Mouse (Mus musculus): Measurements from ENCODE around the gene Desi1. TPM values are rescaled to one million over a fixed set of nuclear protein-coding genes. Genes with fewer than 3 reads are reported as not detected.

Desi1 gene
- total RNA-seq, 2 experiments from 2014 or later: 18.8 to 23.9 TPM

GRCm38 (mm10) chr15:81949476-81950131 lies 84.1 kb downstream of the Desi1 start:
- no peak for DNase-seq
- intact Hi-C loops (cut with DNase I; ENCODE audit: low total_unique reads): no loop called here

- DNase-seq: no peak
These were observed 84.6 kb downstream of the Desi1 start for GRCm38 (mm10) chr15:81949076-81949475.

GRCm38 (mm10) chr15:81943176-81943749 lies 90.4 kb downstream of the Desi1 start:
- DNase-seq: no peak
- intact Hi-C loops (cut with DNase I; ENCODE audit: low total_unique reads): loop anchor here (5.0 kb wide), 1 partner anchor 44 kb away; the partner anchor contains the start of gene Xrcc6

More at GRCm38 (mm10) chr15:81949076-81949475, 84.6 kb downstream of the Desi1 start:
- intact Hi-C loops (cut with DNase I; ENCODE audit: low total_unique reads): no loop called here

Other genes with a start within 250 kb of the Desi1 start
- 100 to 1,000 TPM; 101 to 115 TPM for gene Tef, start 231.4 kb downstream of the Desi1 start, total RNA-seq (2021)
- gene Tob2, start 175.1 kb downstream of the Desi1 start, total RNA-seq (2021): 100 to 1,000 TPM in 1 of 2 experiments, 10 to 100 TPM in 1; 44.8 to 106 TPM
- 10 to 100 TPM; 40.8 to 41.2 TPM for gene Phf5a, start 162.0 kb downstream of the Desi1 start, total RNA-seq (2021)
- gene Aco2, start 161.6 kb downstream of the Desi1 start, total RNA-seq (2021): 1,000 to 10,000 TPM in 1 of 2 experiments, 100 to 1,000 TPM in 1; 894 to 1,160 TPM
- gene Polr3h, start 107.6 kb downstream of the Desi1 start, total RNA-seq (2021): 1 to 10 TPM; 7.3 to 8.1 TPM
- gene Csdc2, start 97.1 kb downstream of the Desi1 start, total RNA-seq (2021): 1 to 10 TPM; 3.7 to 3.8 TPM
- gene Pmm1, start 72.9 kb downstream of the Desi1 start, total RNA-seq (2021): 10 to 100 TPM; 15.2 to 16.9 TPM
- not detected for gene 1700029P11Rik, start 53.3 kb downstream of the Desi1 start, total RNA-seq (2021)
- gene Xrcc6, start 46.0 kb downstream of the Desi1 start, total RNA-seq (2021): 10 to 100 TPM; 22.0 to 26.6 TPM
- gene Snu13, start 13.7 kb upstream of the Desi1 start, total RNA-seq (2021): 10 to 100 TPM; 40.3 to 46.7 TPM
- gene 4930407I10Rik, start 25.3 kb upstream of the Desi1 start, total RNA-seq (2021): not detected
- gene Mei1, start 36.1 kb upstream of the Desi1 start, total RNA-seq (2021): under 1 TPM; 0.13 to 0.33 TPM
- 10 to 100 TPM; 18.5 to 18.7 TPM for gene Ccdc134, start 94.1 kb upstream of the Desi1 start, total RNA-seq (2021)
- gene Srebf2, start 113.3 kb upstream of the Desi1 start, total RNA-seq (2021): 10 to 100 TPM; 13.7 to 22.9 TPM
- under 1 TPM in 1 of 2 experiments, not detected in 1; 0.08 TPM for gene Shisa8, start 179.0 kb upstream of the Desi1 start, total RNA-seq (2021)
- gene Tnfrsf13c, start 190.5 kb upstream of the Desi1 start, total RNA-seq (2021): not detected
- 1 to 10 TPM; 1.8 to 2.6 TPM for gene Cenpm, start 210.9 kb upstream of the Desi1 start, total RNA-seq (2021)
- not detected for gene 1500009C09Rik, start 218.5 kb upstream of the Desi1 start, total RNA-seq (2021)
- 1 to 10 TPM in 1 of 2 experiments, under 1 TPM in 1; 0.71 to 1.4 TPM for gene Sept3, start 241.0 kb upstream of the Desi1 start, total RNA-seq (2021)